Mouse (Mus musculus): Measurements from ENCODE around the gene Pnkd. TPM values are rescaled to one million over a fixed set of nuclear protein-coding genes. Genes with fewer than 3 reads are reported as not detected.

Gene Pnkd
- total and polyA plus RNA-seq, 3 experiments: 52.5 to 64.2 TPM; not detected in 1

DNA sequence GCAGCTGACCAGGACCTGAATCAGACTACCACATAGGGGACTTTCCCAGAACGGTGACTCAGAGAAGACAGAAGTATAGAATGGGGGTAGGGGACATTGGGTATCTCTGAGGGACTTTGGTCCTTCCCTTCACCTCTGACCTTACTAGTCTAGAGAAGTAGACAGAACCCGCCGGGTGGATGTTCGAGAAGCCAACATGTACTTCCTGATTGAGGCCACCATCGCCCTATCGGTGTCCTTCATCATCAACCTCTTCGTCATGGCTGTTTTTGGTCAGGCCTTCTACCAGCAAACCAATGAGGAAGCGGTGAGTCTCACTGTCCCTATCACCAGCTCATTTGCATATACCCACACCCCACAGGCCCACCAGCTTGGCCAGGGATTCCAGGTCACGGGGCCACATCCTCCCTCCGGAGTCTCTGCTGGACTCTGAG lies 96.9 kb downstream of the Pnkd start:
- no peak overlapping the region for H3K27ac ChIP-seq (ENCODE audit: control insufficient read depth, low read depth, low read length)

DNA sequence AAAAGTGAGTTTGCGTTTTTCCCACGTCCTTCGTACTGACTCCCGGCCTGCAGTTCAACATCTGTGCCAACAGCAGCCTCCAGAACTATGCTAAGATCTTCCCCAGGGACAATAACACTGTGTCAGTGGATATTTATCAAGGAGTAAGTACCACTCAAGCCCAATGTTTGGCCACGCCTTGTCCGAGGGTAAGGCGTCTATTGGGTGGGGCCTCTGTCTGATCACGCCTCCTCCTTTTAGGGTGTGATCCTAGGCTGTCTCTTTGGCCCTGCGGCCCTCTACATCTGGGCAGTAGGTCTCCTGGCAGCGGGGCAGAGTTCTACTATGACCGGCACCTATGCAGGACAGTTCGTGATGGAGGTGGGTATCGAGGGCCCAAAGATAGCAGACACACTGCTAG lies 98.7 kb downstream of the Pnkd start:
- no peak for DNase-seq (ENCODE audit: low read depth, low spot score)
- H3K27ac ChIP-seq (ENCODE audit: control insufficient read depth, low read depth, low read length): no peak overlapping the region
- H3K4me3 ChIP-seq (ENCODE audit: control insufficient read depth in 1 of 2, insufficient read depth in 1 of 2, low read depth in 2 of 2, low read length in 2 of 2): no peak overlapping the region
- no peak overlapping the region for H3K9ac ChIP-seq (ENCODE audit: control insufficient read depth, low read depth, low read length, poor library complexity, severe bottlenecking)
- H3K79me2 ChIP-seq (ENCODE audit: control insufficient read depth, insufficient read depth, low read length, poor library complexity): no peaks in the 10 kb centered on the region; the same call in 1 of the 2 replicates
- peaks cover 0 to 18% of the 10 kb centered on the region in 2 experiments; a peak in 3 of 4 replicates for H3K4me1 ChIP-seq (ENCODE audit: control insufficient read depth in 1 of 2, insufficient read depth in 2 of 2, low read length in 2 of 2)
- TF ChIP-seq CTCF (IDR thresholded peaks at IDR 0.05 in 2 of 3, conservative IDR thresholded peaks at IDR 0.05 in 1 of 3; ENCODE audit: control insufficient read depth in 1 of 3, insufficient read depth in 1 of 3, low read depth in 2 of 3, low read length in 3 of 3, poor library complexity in 1 of 3, severe bottlenecking in 1 of 3): no peak
- no peaks in the 10 kb centered on the region for H3K9me3 ChIP-seq (replicated peaks; ENCODE audit: insufficient read depth, low read length)
- H3K36me3 ChIP-seq (ENCODE audit: control insufficient read depth in 1 of 2, insufficient read depth in 2 of 2, low read length in 2 of 2): peaks cover 0 to 5% of the 10 kb centered on the region in 2 experiments; a peak in 2 of 4 replicates
- no peaks in the 10 kb centered on the region for H3K27me3 ChIP-seq (ENCODE audit: control insufficient read depth in 1 of 2, insufficient read depth in 2 of 2, low read length in 2 of 2)

More for the DNA sequence above, 96.9 kb downstream of the Pnkd start:
- no peaks in the 10 kb centered on the region for H3K9me3 ChIP-seq (replicated peaks; ENCODE audit: insufficient read depth, low read length)
- H3K4me3 ChIP-seq (ENCODE audit: control insufficient read depth in 1 of 2, insufficient read depth in 1 of 2, low read depth in 2 of 2, low read length in 2 of 2): no peak overlapping the region
- H3K9ac ChIP-seq (ENCODE audit: control insufficient read depth, low read depth, low read length, poor library complexity, severe bottlenecking): no peak overlapping the region
- H3K79me2 ChIP-seq (ENCODE audit: control insufficient read depth, insufficient read depth, low read length, poor library complexity): no peaks in the 10 kb centered on the region; the same call in 1 of the 2 replicates
- H3K27me3 ChIP-seq (ENCODE audit: control insufficient read depth in 1 of 2, insufficient read depth in 2 of 2, low read length in 2 of 2): no peaks in the 10 kb centered on the region
- no peak for TF ChIP-seq SIN3A (IDR thresholded peaks at IDR 0.05; ENCODE audit: low read length)
- TF ChIP-seq ELF1 (IDR thresholded peaks at IDR 0.05; ENCODE audit: low read depth, low read length): no peak
- peaks cover 0 to 12% of the 10 kb centered on the region in 2 experiments; a peak in 3 of 4 replicates for H3K4me1 ChIP-seq (ENCODE audit: control insufficient read depth in 1 of 2, insufficient read depth in 2 of 2, low read length in 2 of 2)
- H3K36me3 ChIP-seq (ENCODE audit: control insufficient read depth in 1 of 2, insufficient read depth in 2 of 2, low read length in 2 of 2): no peaks in the 10 kb centered on the region; a peak in 2 of 4 replicates
- no peak for DNase-seq (ENCODE audit: low read depth, low spot score)

DNA sequence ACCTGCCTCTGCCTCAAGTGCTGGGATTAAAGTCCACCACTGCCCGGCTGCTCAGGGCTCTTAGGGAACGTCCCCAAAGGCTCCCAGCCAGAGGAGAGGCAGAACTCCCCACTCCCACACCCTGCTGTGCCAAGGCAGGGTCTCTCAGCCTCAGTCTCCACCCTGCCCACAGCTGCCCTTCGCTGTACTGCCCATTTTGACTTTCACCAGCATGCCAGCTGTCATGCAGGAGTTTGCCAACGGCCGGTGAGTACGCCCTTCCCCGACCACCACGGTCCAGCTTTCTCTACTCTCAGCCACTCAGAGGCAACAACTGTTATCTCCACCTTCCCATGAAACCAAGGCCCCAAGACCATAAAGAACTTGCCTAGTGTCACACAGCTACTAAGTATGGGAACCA lies 99.8 kb downstream of the Pnkd start:
- H3K4me1 ChIP-seq (ENCODE audit: control insufficient read depth in 1 of 2, insufficient read depth in 2 of 2, low read length in 2 of 2): peaks cover 0 to 19% of the 10 kb centered on the region in 2 experiments; a peak in 3 of 4 replicates
- no peaks in the 10 kb centered on the region; the same call in 1 of the 2 replicates for H3K79me2 ChIP-seq (ENCODE audit: control insufficient read depth, insufficient read depth, low read length, poor library complexity)
- TF ChIP-seq GATA1 (IDR thresholded peaks at IDR 0.05; ENCODE audit: low read depth, low read length) (no peak), MXI1 (IDR thresholded peaks at IDR 0.05; ENCODE audit: low read depth, low read length) (no peak), CTCF (IDR thresholded peaks at IDR 0.05 in 2 of 3, conservative IDR thresholded peaks at IDR 0.05 in 1 of 3; ENCODE audit: control insufficient read depth in 1 of 3, insufficient read depth in 1 of 3, low read depth in 2 of 3, low read length in 3 of 3, poor library complexity in 1 of 3, severe bottlenecking in 1 of 3) (no peak)

DNA sequence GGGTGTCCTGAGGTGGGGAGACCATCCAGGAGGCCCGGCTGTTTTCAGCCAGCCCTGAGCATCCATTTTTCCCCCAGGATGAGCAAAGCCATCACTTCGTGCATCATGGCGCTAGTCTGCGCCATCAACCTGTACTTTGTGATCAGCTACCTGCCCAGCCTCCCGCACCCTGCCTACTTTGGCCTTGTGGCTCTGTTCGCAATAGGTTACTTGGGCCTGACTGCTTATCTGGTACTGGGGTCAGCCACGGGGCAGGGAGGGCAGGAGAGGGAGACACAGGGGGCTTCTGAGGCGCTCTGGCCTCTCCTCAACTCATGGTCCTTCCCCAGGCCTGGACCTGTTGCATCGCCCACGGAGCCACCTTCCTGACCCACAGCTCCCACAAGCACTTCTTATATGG lies 100.3 kb downstream of the Pnkd start:
- peaks cover 0 to 15% of the 10 kb centered on the region in 2 experiments; a peak in 3 of 4 replicates for H3K4me1 ChIP-seq (ENCODE audit: control insufficient read depth in 1 of 2, insufficient read depth in 2 of 2, low read length in 2 of 2)
- no peak overlapping the region for H3K9ac ChIP-seq (ENCODE audit: control insufficient read depth, low read depth, low read length, poor library complexity, severe bottlenecking)
- no peak overlapping the region for H3K4me3 ChIP-seq (ENCODE audit: control insufficient read depth in 1 of 2, insufficient read depth in 1 of 2, low read depth in 2 of 2, low read length in 2 of 2)

More for the DNA sequence above, 99.8 kb downstream of the Pnkd start:
- H3K36me3 ChIP-seq (ENCODE audit: control insufficient read depth in 1 of 2, insufficient read depth in 2 of 2, low read length in 2 of 2): peaks cover 0 to 9% of the 10 kb centered on the region in 2 experiments; a peak in 2 of 4 replicates
- H3K27me3 ChIP-seq (ENCODE audit: control insufficient read depth in 1 of 2, insufficient read depth in 2 of 2, low read length in 2 of 2): no peaks in the 10 kb centered on the region
- no peak for DNase-seq (ENCODE audit: low read depth, low spot score)
- H3K9ac ChIP-seq (ENCODE audit: control insufficient read depth, low read depth, low read length, poor library complexity, severe bottlenecking): no peak overlapping the region
- H3K27ac ChIP-seq (ENCODE audit: control insufficient read depth, low read depth, low read length): no peak overlapping the region
- no peaks in the 10 kb centered on the region for H3K9me3 ChIP-seq (replicated peaks; ENCODE audit: insufficient read depth, low read length)
- no peak overlapping the region for H3K4me3 ChIP-seq (ENCODE audit: control insufficient read depth in 1 of 2, insufficient read depth in 1 of 2, low read depth in 2 of 2, low read length in 2 of 2)

More for the DNA sequence above, 100.3 kb downstream of the Pnkd start:
- Histone ChIP-seq H3K27ac (ENCODE audit: control insufficient read depth, low read depth, low read length) (no peak overlapping the region), H3K79me2 (ENCODE audit: control insufficient read depth, insufficient read depth, low read length, poor library complexity) (no peaks in the 10 kb centered on the region; the same call in 1 of the 2 replicates), H3K9me3 (replicated peaks; ENCODE audit: insufficient read depth, low read length) (no peaks in the 10 kb centered on the region), H3K36me3 (ENCODE audit: control insufficient read depth in 1 of 2, insufficient read depth in 2 of 2, low read length in 2 of 2) (peaks cover 0 to 10% of the 10 kb centered on the region in 2 experiments; a peak in 2 of 4 replicates), H3K27me3 (ENCODE audit: control insufficient read depth in 1 of 2, insufficient read depth in 2 of 2, low read length in 2 of 2) (no peaks in the 10 kb centered on the region)
- TF ChIP-seq NELFE (IDR thresholded peaks at IDR 0.05; ENCODE audit: low read depth, low read length) (no peak), CTCF (IDR thresholded peaks at IDR 0.05 in 2 of 3, conservative IDR thresholded peaks at IDR 0.05 in 1 of 3; ENCODE audit: control insufficient read depth in 1 of 3, insufficient read depth in 1 of 3, low read depth in 2 of 3, low read length in 3 of 3, poor library complexity in 1 of 3, severe bottlenecking in 1 of 3) (no peak), POLR2AphosphoS2 (IDR thresholded peaks at IDR 0.05; ENCODE audit: low read length) (no peak), MXI1 (IDR thresholded peaks at IDR 0.05; ENCODE audit: low read depth, low read length) (no peak)
- no peak for DNase-seq (ENCODE audit: low read depth, low spot score)

Measured in MEL (cell line).